Mouse (Mus musculus) E14TG2a.4 (cell line): Measurements from ENCODE around the gene Cnga1.

Experiments
- CTCF ChIP-seq: conservative IDR thresholded peaks from 2 replicates; pipeline ENCODE4 v1.5.1; 2014; ENCODE audit warnings: low read length
- NANOG ChIP-seq: IDR thresholded peaks from 2 replicates; pipeline ENCODE4 v1.6.1; 2014; ENCODE audit warnings: borderline replicate concordance, low read length, mixed read lengths

DNA sequence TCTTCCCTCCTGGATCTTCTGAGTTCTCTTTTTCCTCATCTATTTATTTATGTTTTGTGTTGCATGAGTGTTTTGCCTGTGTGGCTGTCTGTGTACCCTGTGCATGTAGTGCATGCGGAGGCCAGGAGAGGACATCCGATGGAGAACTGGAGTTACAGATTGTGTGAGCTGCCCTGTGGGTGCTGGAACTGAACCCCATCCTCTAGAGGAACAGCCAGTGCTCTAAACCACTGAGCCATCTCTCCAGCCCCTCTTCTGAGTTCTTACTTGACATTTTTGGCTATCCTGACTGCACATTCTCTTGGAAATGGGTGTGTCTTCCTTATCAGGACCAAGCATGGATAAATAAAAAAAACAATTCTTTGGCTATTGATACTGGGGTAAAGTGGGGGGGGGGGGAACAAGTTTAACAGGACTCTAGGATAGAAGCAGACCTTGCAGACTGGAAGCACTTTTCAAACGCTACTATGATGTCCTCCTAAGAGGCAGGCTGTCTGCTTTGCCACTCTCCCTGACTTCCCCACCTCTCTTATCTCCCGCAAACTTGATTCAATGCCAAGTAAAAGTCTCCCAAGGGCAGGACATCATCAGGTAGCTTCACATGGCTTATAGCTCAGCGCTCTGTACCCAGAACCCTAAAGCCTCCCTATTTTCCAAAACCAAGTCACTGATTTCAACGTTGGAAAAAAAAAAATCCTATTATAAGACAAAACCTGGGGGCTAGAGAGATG, 17.1 kb upstream of the Cnga1 start:
- no peak for TF ChIP-seq CTCF
- no peak for TF ChIP-seq NANOG
